Mouse (Mus musculus): ENCODE measurements around the gene Gm45785. TPM values are rescaled to one million over a fixed set of nuclear protein-coding genes. Genes with fewer than 3 reads are reported as not detected.
A peak's percentile ranks its signal among the peaks of the same experiment; 100 is the strongest.

The Gm45785 gene
- polyA plus RNA-seq, 1 experiment from 2014 or later, result not detected

DNA sequence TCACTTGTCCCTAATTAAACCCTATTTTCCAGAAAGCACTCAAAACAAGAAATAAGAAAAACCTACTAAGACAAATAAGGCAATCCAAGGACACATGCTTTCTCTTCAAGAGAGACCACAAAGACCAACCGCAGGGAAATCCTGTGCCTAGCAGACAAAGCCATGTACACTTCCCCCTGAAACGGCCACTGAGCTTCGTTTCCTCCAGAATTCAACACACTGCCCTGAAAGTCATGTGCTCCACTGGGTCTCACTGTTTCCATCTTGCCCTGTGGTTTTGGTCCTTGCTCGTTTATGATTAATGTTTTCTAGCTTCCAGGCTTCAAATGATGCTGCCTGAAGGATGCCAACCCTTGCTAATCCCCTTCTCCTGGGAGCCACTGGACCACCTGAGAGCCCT, 18.1 kb upstream of the Gm45785 start:
- ATAC-seq (replicated peaks; ENCODE audit: low FRiP score), result no peak
- H3K27ac ChIP-seq (ENCODE audit: low read depth, low read length), result no peak overlapping the region
- H3K9ac ChIP-seq (ENCODE audit: low read length), result no peak overlapping the region
- no peak overlapping the region for H3K4me2 ChIP-seq (ENCODE audit: low read depth, low read length, severe bottlenecking)
- no peak overlapping the region for H3K4me3 ChIP-seq (ENCODE audit: low read depth, low read length)
- 87% methylated on average over 4 of the region's 4 CpGs for WGBS
- H3K9me3 ChIP-seq (ENCODE audit: control insufficient read depth, low read length), result no peaks in the 10 kb centered on the region
- no peaks in the 10 kb centered on the region for H3K27me3 ChIP-seq (ENCODE audit: control insufficient read depth, insufficient read depth, low read length)
- H3K4me1 ChIP-seq (replicated peaks; ENCODE audit: control insufficient read depth, insufficient read depth, low read length), result no peaks in the 10 kb centered on the region
- H3K36me3 ChIP-seq (ENCODE audit: control insufficient read depth, insufficient read depth, low read length), result no peaks in the 10 kb centered on the region
- DNase-seq (ENCODE audit: low spot score), result no peak

DNA sequence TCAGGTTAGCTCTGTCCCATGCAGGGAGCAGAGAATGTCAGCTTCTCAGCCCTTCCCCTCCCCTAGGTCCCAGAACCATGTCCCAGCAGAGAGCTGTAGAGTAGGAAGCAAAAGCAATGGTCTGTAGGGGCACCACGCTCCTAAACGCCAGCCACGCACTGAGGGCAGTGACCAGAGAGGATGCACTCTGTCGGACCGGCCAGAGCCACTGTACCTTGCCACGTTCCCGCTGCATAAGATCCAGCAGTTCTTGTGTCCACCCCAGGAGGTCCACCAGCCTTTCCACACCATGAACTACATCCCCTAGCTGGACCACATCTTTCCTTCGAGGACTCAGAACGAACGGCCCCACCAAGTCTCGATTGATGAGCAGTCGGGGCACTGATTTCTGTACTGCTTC, 8.6 kb upstream of the Gm45785 start:
- Histone ChIP-seq H3K9ac (ENCODE audit: low read length) (no peak overlapping the region), H3K9me3 (ENCODE audit: control insufficient read depth, low read length) (no peaks in the 10 kb centered on the region), H3K27me3 (ENCODE audit: control insufficient read depth, insufficient read depth, low read length) (no peaks in the 10 kb centered on the region), H3K4me2 (ENCODE audit: low read depth, low read length, severe bottlenecking) (no peak overlapping the region), H3K4me1 (replicated peaks; ENCODE audit: control insufficient read depth, insufficient read depth, low read length) (no peaks in the 10 kb centered on the region), H3K4me3 (ENCODE audit: low read depth, low read length) (no peak overlapping the region), H3K27ac (ENCODE audit: low read depth, low read length) (no peak overlapping the region), H3K36me3 (ENCODE audit: control insufficient read depth, insufficient read depth, low read length) (peaks cover 6% of the 10 kb centered on the region; the same call in 1 of the 2 replicates)
- ATAC-seq (replicated peaks; ENCODE audit: low FRiP score) (no peak), DNase-seq (ENCODE audit: low spot score) (no peak)
- WGBS, result 89% methylated on average over 12 of the region's 12 CpGs

DNA sequence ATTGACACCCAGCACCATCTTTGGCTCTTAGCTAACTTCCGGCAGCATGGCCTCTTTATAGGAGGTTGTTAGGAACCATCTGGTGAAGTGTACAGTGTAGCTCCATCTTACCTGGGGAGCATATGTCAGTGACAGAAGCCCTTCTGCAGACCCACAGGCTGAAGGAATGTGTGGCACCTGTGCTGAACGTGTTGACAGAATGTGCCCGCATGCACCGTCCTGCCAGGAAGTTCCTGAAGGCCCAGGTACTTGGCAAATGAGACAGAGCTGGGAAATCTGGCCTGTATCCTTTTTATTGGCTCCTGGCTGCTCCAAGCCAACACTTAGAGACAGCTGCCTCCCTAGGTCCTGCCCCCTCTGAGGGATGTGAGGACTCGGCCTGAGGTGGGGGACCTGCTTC, 4.6 kb upstream of the Gm45785 start:
- WGBS, result 92% methylated on average over 5 of the region's 5 CpGs

DNA sequence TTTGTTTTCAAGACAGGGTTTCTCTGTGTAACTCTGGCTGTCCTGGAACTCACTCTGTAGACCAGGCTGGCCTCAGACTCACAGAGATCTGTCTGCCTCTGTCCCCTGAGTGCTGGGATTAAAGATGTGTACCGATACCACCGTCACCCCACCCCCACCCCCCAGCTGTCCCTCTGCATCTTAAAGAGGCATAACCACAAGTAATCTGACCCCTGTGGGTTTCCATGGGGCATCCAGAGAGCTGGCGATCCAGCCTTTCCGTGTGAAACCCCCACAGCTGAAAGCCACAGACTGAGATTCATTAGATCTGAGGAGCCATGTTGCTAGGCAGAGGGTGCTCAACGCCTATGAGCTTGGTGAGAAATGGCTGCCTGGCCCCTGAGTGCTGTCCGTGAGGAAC, 3.9 kb upstream of the Gm45785 start:
- H3K27ac ChIP-seq (ENCODE audit: low read depth, low read length), result no peak overlapping the region
- no peaks in the 10 kb centered on the region for H3K9me3 ChIP-seq (ENCODE audit: control insufficient read depth, low read length)
- no peak for DNase-seq (ENCODE audit: low spot score)
- no peak for ATAC-seq (replicated peaks; ENCODE audit: low FRiP score)
- no peak overlapping the region for H3K4me3 ChIP-seq (ENCODE audit: low read depth, low read length)
- no peaks in the 10 kb centered on the region for H3K27me3 ChIP-seq (ENCODE audit: control insufficient read depth, insufficient read depth, low read length)
- H3K4me1 ChIP-seq (replicated peaks; ENCODE audit: control insufficient read depth, insufficient read depth, low read length), result peaks cover 15% of the 10 kb centered on the region
- H3K9ac ChIP-seq (ENCODE audit: low read length), result no peak overlapping the region
- WGBS, result 87% methylated on average over 6 of the region's 6 CpGs
- no peak overlapping the region for H3K4me2 ChIP-seq (ENCODE audit: low read depth, low read length, severe bottlenecking)
- peaks cover 6% of the 10 kb centered on the region for H3K36me3 ChIP-seq (ENCODE audit: control insufficient read depth, insufficient read depth, low read length)

More for the DNA sequence above, 4.6 kb upstream of the Gm45785 start:
- DNase-seq (ENCODE audit: low spot score) (peak; percentile 42), ATAC-seq (replicated peaks; ENCODE audit: low FRiP score) (no peak)
- Histone ChIP-seq H3K4me2 (ENCODE audit: low read depth, low read length, severe bottlenecking) (no peak overlapping the region), H3K27me3 (ENCODE audit: control insufficient read depth, insufficient read depth, low read length) (no peaks in the 10 kb centered on the region), H3K9me3 (ENCODE audit: control insufficient read depth, low read length) (no peaks in the 10 kb centered on the region), H3K36me3 (ENCODE audit: control insufficient read depth, insufficient read depth, low read length) (peaks cover 6% of the 10 kb centered on the region), H3K4me3 (ENCODE audit: low read depth, low read length) (no peak overlapping the region), H3K27ac (ENCODE audit: low read depth, low read length) (no peak overlapping the region), H3K9ac (ENCODE audit: low read length) (no peak overlapping the region), H3K4me1 (replicated peaks; ENCODE audit: control insufficient read depth, insufficient read depth, low read length) (peaks cover 8% of the 10 kb centered on the region)

DNA sequence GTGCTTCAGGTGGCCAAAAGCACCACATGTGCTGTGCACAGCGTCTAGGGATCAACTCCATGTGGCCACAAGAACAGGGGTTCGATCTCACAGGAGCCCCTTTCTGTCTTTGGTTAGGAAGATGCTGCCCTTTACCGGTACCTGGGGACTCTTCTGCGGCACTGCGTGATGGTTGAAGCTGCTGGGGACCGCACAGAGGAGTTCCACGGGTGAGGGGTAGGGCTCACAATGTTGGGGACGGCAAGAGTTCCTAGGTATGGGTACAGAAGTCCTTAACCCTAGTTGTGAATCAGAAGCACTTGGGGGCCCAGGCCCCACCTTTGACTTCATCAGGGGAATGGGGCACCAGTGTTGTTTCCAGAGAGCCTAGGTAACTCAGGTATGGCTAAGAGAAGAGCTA, 2.6 kb upstream of the Gm45785 start:
- Histone ChIP-seq H3K9me3 (ENCODE audit: control insufficient read depth, low read length) (no peaks in the 10 kb centered on the region), H3K9ac (ENCODE audit: low read length) (no peak overlapping the region), H3K4me1 (replicated peaks; ENCODE audit: control insufficient read depth, insufficient read depth, low read length) (peaks cover 15% of the 10 kb centered on the region), H3K4me3 (ENCODE audit: low read depth, low read length) (no peak overlapping the region), H3K36me3 (ENCODE audit: control insufficient read depth, insufficient read depth, low read length) (peaks cover 6% of the 10 kb centered on the region), H3K27ac (ENCODE audit: low read depth, low read length) (no peak overlapping the region), H3K4me2 (ENCODE audit: low read depth, low read length, severe bottlenecking) (no peak overlapping the region), H3K27me3 (ENCODE audit: control insufficient read depth, insufficient read depth, low read length) (no peaks in the 10 kb centered on the region)
- WGBS, result 96% methylated on average over 8 of the region's 8 CpGs
- ATAC-seq (replicated peaks; ENCODE audit: low FRiP score) (no peak), DNase-seq (ENCODE audit: low spot score) (no peak)

DNA sequence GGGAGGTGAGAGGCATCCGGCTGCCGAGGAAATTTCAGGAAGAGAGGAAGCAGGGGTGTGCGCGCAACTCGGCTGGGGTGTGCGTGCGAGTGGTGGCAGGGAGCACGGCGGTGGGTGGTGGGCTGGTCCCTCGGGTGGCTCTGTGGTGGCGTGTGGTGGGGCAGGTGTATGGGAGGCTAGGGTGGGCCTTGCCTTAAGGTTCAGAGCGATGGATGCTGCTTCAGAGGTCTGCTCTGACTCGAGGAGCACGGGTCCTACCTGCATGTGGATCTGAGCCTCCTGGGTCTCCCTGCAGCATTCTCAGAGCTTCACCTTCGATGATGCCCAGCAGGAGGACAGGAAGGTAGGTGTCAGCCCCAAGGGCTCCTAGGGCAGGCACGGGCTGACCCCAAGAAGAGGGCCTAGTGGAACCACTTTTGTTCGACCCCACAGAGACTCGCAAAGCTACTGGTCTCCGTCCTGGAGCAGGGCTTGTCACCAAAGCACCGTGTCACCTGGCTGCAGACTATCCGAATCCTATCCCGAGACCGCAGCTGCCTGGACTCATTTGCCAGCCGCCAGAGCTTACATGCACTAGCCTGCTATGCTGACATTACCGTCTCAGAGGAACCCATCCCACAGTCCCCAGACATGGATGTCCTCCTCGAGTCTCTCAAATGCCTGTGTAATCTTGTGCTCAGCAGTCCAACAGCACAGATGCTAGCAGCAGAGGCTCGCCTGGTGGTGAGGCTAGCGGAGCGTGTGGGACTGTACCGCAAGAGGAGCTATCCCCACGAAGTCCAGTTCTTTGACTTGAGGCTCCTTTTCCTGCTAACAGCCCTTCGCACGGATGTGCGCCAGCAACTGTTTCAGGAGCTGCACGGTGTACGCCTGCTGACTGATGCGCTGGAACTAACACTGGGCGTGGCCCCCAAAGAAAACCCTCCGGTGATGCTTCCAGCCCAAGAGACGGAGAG, 1.7 kb upstream of the Gm45785 start, which contains the start of gene Bet1l:
Gene Bet1l (minus strand): TSS at position 28 of the 956 bp plus-strand sequence.
- H3K27me3 ChIP-seq (ENCODE audit: control insufficient read depth, insufficient read depth, low read length), result no peaks in the 10 kb centered on the region
- peak within 1 kb of the TSS; percentile 82 for H3K27ac ChIP-seq (ENCODE audit: low read depth, low read length)
- 41% methylated on average over 40 of the region's 40 CpGs for WGBS
- H3K9ac ChIP-seq (ENCODE audit: low read length), result peak within 1 kb of the TSS; percentile 87
- H3K4me1 ChIP-seq (replicated peaks; ENCODE audit: control insufficient read depth, insufficient read depth, low read length), result peaks cover 15% of the 10 kb centered on the region
- DNase-seq (ENCODE audit: low spot score), result peak; percentile 53
- H3K9me3 ChIP-seq (ENCODE audit: control insufficient read depth, low read length), result no peaks in the 10 kb centered on the region
- H3K36me3 ChIP-seq (ENCODE audit: control insufficient read depth, insufficient read depth, low read length), result peaks cover 7% of the 10 kb centered on the region
- peak within 1 kb of the TSS; percentile 98 for H3K4me2 ChIP-seq (ENCODE audit: low read depth, low read length, severe bottlenecking)
- H3K4me3 ChIP-seq (ENCODE audit: low read depth, low read length), result peak within 1 kb of the TSS; percentile 79
- ATAC-seq (replicated peaks; ENCODE audit: low FRiP score), result peak; percentile 34

DNA sequence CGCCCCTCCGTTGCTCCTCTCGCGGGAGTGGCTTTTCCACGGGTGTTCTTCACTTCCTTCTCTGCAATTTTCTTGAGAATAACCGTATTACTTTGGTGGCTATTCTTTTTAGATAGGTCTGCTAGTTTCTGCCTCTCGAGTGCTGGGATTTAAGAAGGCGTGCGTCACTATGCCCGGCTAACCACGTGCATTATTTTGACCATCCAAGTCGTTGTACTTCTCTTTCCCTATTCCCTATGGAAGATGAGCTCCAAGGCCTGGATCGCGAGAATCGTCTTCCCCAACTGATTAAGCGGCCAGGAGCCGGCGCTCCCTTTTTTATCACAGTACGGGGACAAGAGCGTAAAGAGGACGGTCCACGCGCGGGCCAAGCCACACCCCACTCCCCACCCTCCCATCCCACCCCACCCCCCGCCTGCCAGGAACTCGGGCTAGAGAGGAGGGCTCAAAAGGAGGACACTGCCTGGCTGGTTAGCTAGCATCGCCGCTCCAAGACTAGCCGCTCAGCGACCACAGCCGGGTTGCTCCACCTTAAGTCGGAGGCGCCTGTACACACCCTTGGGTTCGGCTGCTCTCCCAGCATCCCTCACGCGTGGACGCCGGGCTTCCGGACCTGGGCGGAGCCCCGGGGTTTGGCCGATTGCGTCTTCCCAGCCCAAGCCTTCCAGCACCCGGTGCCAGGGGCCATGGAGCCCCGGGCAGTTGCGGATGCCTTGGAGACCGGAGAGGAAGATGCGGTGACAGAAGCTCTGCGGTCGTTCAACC, 836 bp upstream of the Gm45785 start, which contains the start of gene Ric8a:
Gene Ric8a (plus strand): TSS at position 173 of the 765 bp plus-strand sequence.
- peaks cover 5% of the 10 kb centered on the region for H3K36me3 ChIP-seq (ENCODE audit: control insufficient read depth, insufficient read depth, low read length)
- H3K27me3 ChIP-seq (ENCODE audit: control insufficient read depth, insufficient read depth, low read length), result no peaks in the 10 kb centered on the region
- under 1% methylated on average over 50 of the region's 50 CpGs for WGBS
- peaks cover 15% of the 10 kb centered on the region for H3K4me1 ChIP-seq (replicated peaks; ENCODE audit: control insufficient read depth, insufficient read depth, low read length)
- H3K4me2 ChIP-seq (ENCODE audit: low read depth, low read length, severe bottlenecking), result peak within 1 kb of the TSS; percentile 98
- H3K9me3 ChIP-seq (ENCODE audit: control insufficient read depth, low read length), result no peaks in the 10 kb centered on the region
- H3K27ac ChIP-seq (ENCODE audit: low read depth, low read length), result peak within 1 kb of the TSS; percentile 82
- peak; percentile 90 for DNase-seq (ENCODE audit: low spot score)
- ATAC-seq (replicated peaks; ENCODE audit: low FRiP score), result peak; percentile 76
- H3K9ac ChIP-seq (ENCODE audit: low read length), result peak within 1 kb of the TSS; percentile 87
- peak within 1 kb of the TSS; percentile 79 for H3K4me3 ChIP-seq (ENCODE audit: low read depth, low read length)

DNA sequence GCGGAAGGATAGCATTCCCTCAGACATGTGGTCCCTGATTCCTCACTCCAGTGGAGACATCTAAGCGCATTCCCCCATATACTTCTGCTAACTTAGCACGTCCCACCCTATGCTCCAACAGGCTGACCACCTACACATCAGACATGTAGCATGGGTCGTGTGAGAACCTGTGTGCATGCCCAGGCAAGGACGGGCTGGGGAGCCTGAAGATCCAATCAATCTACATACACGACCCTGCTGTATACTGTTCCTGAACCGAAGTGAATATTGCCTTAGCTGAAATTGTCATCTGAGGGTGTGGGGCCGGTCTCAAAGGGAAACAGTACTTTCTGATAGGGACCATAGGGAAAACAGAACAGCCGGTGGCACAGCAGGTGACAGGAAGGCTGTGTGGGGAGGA, 950 bp downstream of the Gm45785 start:
- WGBS, result 80% methylated on average over 9 of the region's 9 CpGs
- H3K9me3 ChIP-seq (ENCODE audit: control insufficient read depth, low read length), result no peaks in the 10 kb centered on the region
- no peak for ATAC-seq (replicated peaks; ENCODE audit: low FRiP score)
- no peaks in the 10 kb centered on the region for H3K27me3 ChIP-seq (ENCODE audit: control insufficient read depth, insufficient read depth, low read length)
- DNase-seq (ENCODE audit: low spot score), result no peak
- peak overlapping the region; percentile 87; the same call in 1 of the 2 replicates for H3K9ac ChIP-seq (ENCODE audit: low read length)
- H3K4me1 ChIP-seq (replicated peaks; ENCODE audit: control insufficient read depth, insufficient read depth, low read length), result peaks cover 15% of the 10 kb centered on the region
- peaks cover 5% of the 10 kb centered on the region for H3K36me3 ChIP-seq (ENCODE audit: control insufficient read depth, insufficient read depth, low read length)
- peak overlapping the region; percentile 98 for H3K4me2 ChIP-seq (ENCODE audit: low read depth, low read length, severe bottlenecking)
- no peak overlapping the region for H3K27ac ChIP-seq (ENCODE audit: low read depth, low read length)
- H3K4me3 ChIP-seq (ENCODE audit: low read depth, low read length), result peak overlapping the region; percentile 79
